Mouse (Mus musculus): ENCODE measurements around the gene Hoxa7. TPM values are rescaled to one million over a fixed set of nuclear protein-coding genes. Genes with fewer than 3 reads are reported as not detected.

Gene Hoxa7
- polyA plus RNA-seq (2014; fragmentation: Nextera tagmentation; extraction: Ambion mirVana) = 18.7 and 25.2 TPM in 2 replicates

GRCm38 (mm10) chr6:52221337-52221992 lies at the start of gene Hoxa7:
Hoxa7 (minus strand) TSS chr6:52221854.
- Histone ChIP-seq H3K36me3 (replicated peaks; ENCODE audit: control insufficient read depth, insufficient read depth) (no peaks in the 10 kb centered on the region), H3K27me3 (ENCODE audit: control insufficient read depth, insufficient read depth, low read length) (peaks cover 100% of the 10 kb centered on the region)
- WGBS = 1% methylated on average over 46 of the region's 46 CpGs

DNA sequence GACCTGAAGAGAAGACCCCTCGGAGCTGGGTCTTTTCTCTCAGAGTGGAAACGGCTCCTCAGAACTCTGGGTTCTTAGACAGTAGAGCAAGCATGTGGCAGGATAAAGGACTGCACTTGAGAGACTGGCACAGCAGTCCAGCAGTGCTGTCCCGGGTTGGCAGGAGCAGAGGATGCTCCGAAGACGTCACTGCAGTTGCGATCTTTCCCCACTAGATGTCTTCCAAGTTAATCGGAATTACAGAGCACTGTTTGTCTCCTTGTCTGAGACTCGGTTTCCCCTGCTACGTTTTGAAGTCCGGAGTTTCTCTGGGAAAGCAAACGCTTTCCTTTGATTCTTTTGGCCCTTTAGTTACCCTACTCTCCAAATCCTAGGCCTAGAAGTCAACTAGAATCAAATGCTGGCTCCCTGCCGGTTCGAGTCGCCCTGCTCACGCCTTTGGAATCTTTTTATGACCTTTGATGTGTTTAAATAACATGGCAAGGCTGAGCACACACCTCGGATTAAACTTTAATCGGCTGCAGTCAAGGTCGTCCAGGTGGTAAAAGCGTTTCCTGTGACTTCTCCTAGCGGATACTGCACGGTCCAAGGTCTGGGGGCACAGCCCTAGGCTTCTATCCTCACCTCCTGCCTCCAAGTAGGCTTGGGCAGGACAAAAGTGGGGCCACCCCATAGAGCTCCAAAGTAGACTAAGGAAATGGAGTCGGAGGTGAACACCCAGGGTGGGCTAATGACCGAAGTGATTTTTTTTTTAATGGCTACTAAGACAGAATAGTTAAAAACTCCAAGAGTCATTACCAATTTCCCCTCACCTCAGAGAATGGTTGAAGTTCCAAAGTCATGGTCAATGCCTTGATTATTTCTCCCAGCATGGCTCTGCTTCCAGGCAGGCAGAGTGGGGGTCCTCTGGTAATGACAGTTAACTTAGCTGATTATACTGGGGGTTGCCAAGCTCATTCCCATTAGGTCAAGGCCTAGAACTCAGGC lies 49.1 kb upstream of the Hoxa7 start:
- H3K4me2 ChIP-seq (replicated peaks) = no peak overlapping the region
- no peak overlapping the region for H3K9ac ChIP-seq
- DNase-seq (ENCODE audit: low spot score) (peak; percentile 84), ATAC-seq (ENCODE audit: low FRiP score) (peak; percentile 31; the same call in 1 of the 2 replicates)
- no peaks in the 10 kb centered on the region for H3K36me3 ChIP-seq (replicated peaks; ENCODE audit: control insufficient read depth, insufficient read depth)
- H3K4me1 ChIP-seq (replicated peaks; ENCODE audit: control insufficient read depth, insufficient read depth, low read length) = no peaks in the 10 kb centered on the region
- H3K9me3 ChIP-seq (ENCODE audit: control insufficient read depth, low read length) = no peaks in the 10 kb centered on the region
- WGBS = 5% methylated on average over 23 of the region's 23 CpGs
- peaks cover 99% of the 10 kb centered on the region for H3K27me3 ChIP-seq (ENCODE audit: control insufficient read depth, insufficient read depth, low read length)
- no peak overlapping the region for H3K27ac ChIP-seq
- no peak overlapping the region for H3K4me3 ChIP-seq (replicated peaks; ENCODE audit: low read length)

More at GRCm38 (mm10) chr6:52221337-52221992, at the start of gene Hoxa7:
- Histone ChIP-seq H3K9ac (peak within 1 kb of the TSS; percentile 32), H3K27ac (no peak within 1 kb of the TSS), H3K9me3 (ENCODE audit: control insufficient read depth, low read length) (no peaks in the 10 kb centered on the region), H3K4me1 (replicated peaks; ENCODE audit: control insufficient read depth, insufficient read depth, low read length) (0 out of 2 replicates have a peak, but pooled peaks cover 4% of the 10 kb centered on the region), H3K4me2 (replicated peaks) (peak within 1 kb of the TSS; percentile 63), H3K4me3 (replicated peaks; ENCODE audit: low read length) (peak within 1 kb of the TSS; percentile 37)
- DNase-seq (ENCODE audit: low spot score) = peak; percentile 92
- peak; percentile 67 for ATAC-seq (ENCODE audit: low FRiP score)

DNA sequence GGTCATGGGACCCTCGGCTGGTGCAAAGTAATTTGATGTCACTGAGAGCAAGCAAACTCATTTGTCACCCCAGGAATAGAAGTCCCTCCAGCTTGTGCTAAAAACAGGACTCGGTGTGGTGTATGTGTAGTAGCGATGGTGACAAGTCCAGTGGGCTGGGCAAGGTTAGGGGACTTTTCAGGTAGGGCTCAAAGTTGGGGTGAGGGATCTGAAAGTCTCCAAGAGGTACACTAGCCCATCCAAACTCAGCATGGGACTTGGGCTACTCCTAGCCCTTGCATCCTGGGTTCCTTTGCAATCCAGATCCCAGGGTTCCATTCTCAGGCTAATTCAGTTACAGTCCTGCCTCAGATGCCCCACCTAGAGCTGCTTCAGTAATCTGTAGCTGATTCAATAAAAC lies 47.1 kb upstream of the Hoxa7 start:
- Histone ChIP-seq H3K9ac (no peak overlapping the region), H3K4me2 (replicated peaks) (no peak overlapping the region), H3K9me3 (ENCODE audit: control insufficient read depth, low read length) (no peaks in the 10 kb centered on the region), H3K27me3 (ENCODE audit: control insufficient read depth, insufficient read depth, low read length) (peaks cover 99% of the 10 kb centered on the region), H3K27ac (no peak overlapping the region), H3K36me3 (replicated peaks; ENCODE audit: control insufficient read depth, insufficient read depth) (no peaks in the 10 kb centered on the region), H3K4me1 (replicated peaks; ENCODE audit: control insufficient read depth, insufficient read depth, low read length) (no peaks in the 10 kb centered on the region), H3K4me3 (replicated peaks; ENCODE audit: low read length) (no peak overlapping the region)
- ATAC-seq (ENCODE audit: low FRiP score) = no peak
- WGBS = 2% methylated on average over 3 of the region's 3 CpGs
- DNase-seq (ENCODE audit: low spot score) = no peak

GRCm38 (mm10) chr6:52268341-52268740 lies 46.7 kb upstream of the Hoxa7 start:
- peaks cover 99% of the 10 kb centered on the region for H3K27me3 ChIP-seq (ENCODE audit: control insufficient read depth, insufficient read depth, low read length)
- ATAC-seq (ENCODE audit: low FRiP score) (no peak), DNase-seq (ENCODE audit: low spot score) (no peak)
- H3K4me3 ChIP-seq (replicated peaks; ENCODE audit: low read length) = no peak overlapping the region
- no peaks in the 10 kb centered on the region for H3K4me1 ChIP-seq (replicated peaks; ENCODE audit: control insufficient read depth, insufficient read depth, low read length)
- H3K9me3 ChIP-seq (ENCODE audit: control insufficient read depth, low read length) = no peaks in the 10 kb centered on the region
- no peak overlapping the region for H3K9ac ChIP-seq
- no peak overlapping the region for H3K4me2 ChIP-seq (replicated peaks)
- H3K36me3 ChIP-seq (replicated peaks; ENCODE audit: control insufficient read depth, insufficient read depth) = no peaks in the 10 kb centered on the region
- WGBS = 1% methylated on average over 7 of the region's 7 CpGs
- H3K27ac ChIP-seq = no peak overlapping the region

GRCm38 (mm10) chr6:52267691-52268090 lies 46.0 kb upstream of the Hoxa7 start:
- Histone ChIP-seq H3K36me3 (replicated peaks; ENCODE audit: control insufficient read depth, insufficient read depth) (no peaks in the 10 kb centered on the region), H3K4me2 (replicated peaks) (no peak overlapping the region), H3K9me3 (ENCODE audit: control insufficient read depth, low read length) (no peaks in the 10 kb centered on the region), H3K4me1 (replicated peaks; ENCODE audit: control insufficient read depth, insufficient read depth, low read length) (no peaks in the 10 kb centered on the region), H3K4me3 (replicated peaks; ENCODE audit: low read length) (no peak overlapping the region), H3K9ac (no peak overlapping the region), H3K27me3 (ENCODE audit: control insufficient read depth, insufficient read depth, low read length) (peaks cover 99% of the 10 kb centered on the region), H3K27ac (no peak overlapping the region)
- ATAC-seq (ENCODE audit: low FRiP score) (no peak), DNase-seq (ENCODE audit: low spot score) (no peak)
- 10% methylated on average over 3 of the region's 3 CpGs for WGBS

DNA sequence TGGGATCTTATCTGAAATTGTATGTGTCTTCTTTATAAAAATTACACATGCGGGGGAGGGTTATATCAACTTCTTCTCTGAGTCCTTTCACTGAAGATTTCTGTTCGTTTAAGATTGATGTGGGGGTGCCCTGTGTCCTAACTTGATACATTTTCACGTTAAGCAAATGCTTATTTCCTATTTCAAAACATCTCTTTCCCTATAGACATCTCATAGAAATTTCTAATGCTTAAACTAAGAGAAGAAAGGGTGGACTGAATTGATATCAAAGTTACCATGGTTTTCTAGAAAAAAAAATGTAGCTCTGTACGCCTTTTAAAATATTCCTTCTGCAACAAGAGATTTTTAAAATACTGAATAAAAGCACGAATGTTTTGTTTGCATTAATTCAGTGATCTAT lies 45.6 kb upstream of the Hoxa7 start:
- Histone ChIP-seq H3K4me1 (replicated peaks; ENCODE audit: control insufficient read depth, insufficient read depth, low read length) (no peaks in the 10 kb centered on the region), H3K4me3 (replicated peaks; ENCODE audit: low read length) (no peak overlapping the region), H3K36me3 (replicated peaks; ENCODE audit: control insufficient read depth, insufficient read depth) (no peaks in the 10 kb centered on the region), H3K27me3 (ENCODE audit: control insufficient read depth, insufficient read depth, low read length) (peaks cover 99% of the 10 kb centered on the region), H3K9me3 (ENCODE audit: control insufficient read depth, low read length) (no peaks in the 10 kb centered on the region), H3K4me2 (replicated peaks) (no peak overlapping the region), H3K9ac (no peak overlapping the region), H3K27ac (no peak overlapping the region)
- DNase-seq (ENCODE audit: low spot score) (no peak), ATAC-seq (ENCODE audit: low FRiP score) (no peak)
- WGBS = 16% methylated on average over 5 of the region's 5 CpGs

- H3K36me3 ChIP-seq (replicated peaks; ENCODE audit: control insufficient read depth, insufficient read depth) = no peaks in the 10 kb centered on the region
- no peak overlapping the region for H3K4me2 ChIP-seq (replicated peaks)
- H3K27me3 ChIP-seq (ENCODE audit: control insufficient read depth, insufficient read depth, low read length) = peaks cover 100% of the 10 kb centered on the region
- DNase-seq (ENCODE audit: low spot score) (no peak), ATAC-seq (ENCODE audit: low FRiP score) (no peak)
- no peaks in the 10 kb centered on the region for H3K4me1 ChIP-seq (replicated peaks; ENCODE audit: control insufficient read depth, insufficient read depth, low read length)
- no peak overlapping the region for H3K4me3 ChIP-seq (replicated peaks; ENCODE audit: low read length)
- H3K9me3 ChIP-seq (ENCODE audit: control insufficient read depth, low read length) = no peaks in the 10 kb centered on the region
- WGBS = 2% methylated on average over 9 of the region's 9 CpGs
- H3K27ac ChIP-seq = no peak overlapping the region
- no peak overlapping the region for H3K9ac ChIP-seq
These were observed 45.0 kb upstream of the Hoxa7 start for GRCm38 (mm10) chr6:52266666-52266985.

GRCm38 (mm10) chr6:52265913-52266665 lies 44.4 kb upstream of the Hoxa7 start:
- no peaks in the 10 kb centered on the region for H3K9me3 ChIP-seq (ENCODE audit: control insufficient read depth, low read length)
- H3K4me1 ChIP-seq (replicated peaks; ENCODE audit: control insufficient read depth, insufficient read depth, low read length) = no peaks in the 10 kb centered on the region
- H3K4me3 ChIP-seq (replicated peaks; ENCODE audit: low read length) = no peak overlapping the region
- H3K27ac ChIP-seq = no peak overlapping the region
- DNase-seq (ENCODE audit: low spot score) = no peak
- WGBS = 0% methylated on average over 19 of the region's 19 CpGs
- H3K4me2 ChIP-seq (replicated peaks) = no peak overlapping the region
- peaks cover 100% of the 10 kb centered on the region for H3K27me3 ChIP-seq (ENCODE audit: control insufficient read depth, insufficient read depth, low read length)
- H3K9ac ChIP-seq = no peak overlapping the region
- no peak for ATAC-seq (ENCODE audit: low FRiP score)
- H3K36me3 ChIP-seq (replicated peaks; ENCODE audit: control insufficient read depth, insufficient read depth) = no peaks in the 10 kb centered on the region
